Mouse (Mus musculus) lung, embryonic 15.5 days (tissue): ENCODE measurements around the gene Mfsd13b. TPM values are rescaled to one million over a fixed set of nuclear protein-coding genes. Genes with fewer than 3 reads are reported as not detected.

ENCODE experiments used
- ATAC-seq: fragments of 200-750 bp; cut with Nextera tagmentation; 2 replicates; pipeline ENCODE4 v1.8.0; 2017; ENCODE audit warnings: moderate number of reproducible peaks, borderline replicate concordance; ENCODE audit not compliant: low FRiP score, low TSS enrichment; ENCODE audit errors: extremely low read depth
- H3K27ac ChIP-seq: fragments of 300-500 bp; sonication (generic); 2 replicates; pipeline ENCODE4 v1.5.1; 2015; ENCODE audit warnings: moderate library complexity, mild to moderate bottlenecking, inconsistent platforms
- H3K27me3 ChIP-seq: fragments of 300-500 bp; sonication (generic); 2 replicates; pipeline ENCODE4 v1.6.1; 2015; ENCODE audit warnings: inconsistent platforms
- H3K36me3 ChIP-seq: fragments of 300-500 bp; sonication (generic); 2 replicates; pipeline ENCODE4 v1.6.1; 2015; ENCODE audit warnings: inconsistent platforms
- H3K4me1 ChIP-seq: fragments of 300-500 bp; sonication (generic); 2 replicates; pipeline ENCODE4 v1.6.1; 2015; ENCODE audit warnings: inconsistent platforms
- H3K4me2 ChIP-seq: fragments of 300-500 bp; sonication (generic); 2 replicates; pipeline ENCODE4 v1.6.1; 2015; ENCODE audit warnings: inconsistent platforms, mild to moderate bottlenecking, moderate library complexity
- H3K4me3 ChIP-seq: fragments of 300-500 bp; sonication (generic); 2 replicates; pipeline ENCODE4 v1.5.1; 2015; ENCODE audit warnings: mild to moderate bottlenecking, inconsistent platforms
- H3K9ac ChIP-seq: fragments of 300-500 bp; sonication (generic); 2 replicates; pipeline ENCODE4 v1.6.1; 2015; ENCODE audit warnings: inconsistent platforms
- H3K9me3 ChIP-seq: fragments of 300-500 bp; sonication (generic); 2 replicates; pipeline ENCODE4 v1.6.1; 2016; ENCODE audit warnings: inconsistent platforms
- WGBS: fragments of 180-500 bp; shearing (Covaris S2); methylation state at CpG from one replicate; pipeline ENCODE4 v1.1.7; 2015; 5-methylcytosine and 5-hydroxymethylcytosine counted together
- polyA plus RNA-seq: library from polyadenylated mRNA; unstranded; fragments of >200 nt; fragmentation: Nextera tagmentation; extraction: Ambion mirVana; gene quantifications from 2 replicates; pipeline ENCODE4 v1.2.1, GENCODE M21; 2015

The Mfsd13b gene
- polyA plus RNA-seq, 1 experiment from 2014 or later = 0.36 TPM

GRCm38 (mm10) chr7:120999021-120999530, 16.8 kb downstream of the Mfsd13b start:
- Histone ChIP-seq H3K9ac (no peak overlapping the region), H3K27me3 (no peaks in the 10 kb centered on the region), H3K4me3 (no peak overlapping the region), H3K4me1 (no peaks in the 10 kb centered on the region), H3K27ac (no peak overlapping the region), H3K9me3 (no peaks in the 10 kb centered on the region), H3K36me3 (no peaks in the 10 kb centered on the region), H3K4me2 (no peak overlapping the region)
- no peak for ATAC-seq
- 69% methylated on average over 2 of the region's 2 CpGs for WGBS

GRCm38 (mm10) chr7:121000065-121000822, 17.9 kb downstream of the Mfsd13b start:
- Histone ChIP-seq H3K36me3 (no peaks in the 10 kb centered on the region), H3K27me3 (no peaks in the 10 kb centered on the region), H3K9me3 (no peaks in the 10 kb centered on the region), H3K4me2 (no peak overlapping the region), H3K27ac (no peak overlapping the region), H3K9ac (no peak overlapping the region), H3K4me1 (no peaks in the 10 kb centered on the region), H3K4me3 (no peak overlapping the region)
- WGBS = 61% methylated on average over 3 of the region's 3 CpGs
- no peak for ATAC-seq

GRCm38 (mm10) chr7:121001879-121002278, 19.6 kb downstream of the Mfsd13b start:
- 77% methylated on average over 3 of the region's 3 CpGs for WGBS
- Histone ChIP-seq H3K9ac (no peak overlapping the region), H3K36me3 (no peaks in the 10 kb centered on the region), H3K9me3 (no peaks in the 10 kb centered on the region), H3K27ac (no peak overlapping the region), H3K4me2 (no peak overlapping the region), H3K4me1 (no peaks in the 10 kb centered on the region), H3K4me3 (no peak overlapping the region), H3K27me3 (peaks cover 6% of the 10 kb centered on the region; the same call in 1 of the 2 replicates)
- ATAC-seq = no peak

GRCm38 (mm10) chr7:121002407-121002928, 20.2 kb downstream of the Mfsd13b start:
- H3K36me3 ChIP-seq = no peaks in the 10 kb centered on the region
- H3K9me3 ChIP-seq = no peaks in the 10 kb centered on the region
- H3K4me3 ChIP-seq = no peak overlapping the region
- no peak overlapping the region for H3K4me2 ChIP-seq
- H3K27ac ChIP-seq = no peak overlapping the region
- 74% methylated on average over 5 of the region's 5 CpGs for WGBS
- peaks cover 6% of the 10 kb centered on the region; the same call in 1 of the 2 replicates for H3K27me3 ChIP-seq
- H3K9ac ChIP-seq = no peak overlapping the region
- H3K4me1 ChIP-seq = no peaks in the 10 kb centered on the region
- no peak for ATAC-seq

- no peak overlapping the region for H3K27ac ChIP-seq
- no peak for ATAC-seq
- H3K36me3 ChIP-seq = no peaks in the 10 kb centered on the region
- no peak overlapping the region for H3K9ac ChIP-seq
- no peaks in the 10 kb centered on the region for H3K9me3 ChIP-seq
- WGBS = 57% methylated on average over 4 of the region's 4 CpGs
- peaks cover 6% of the 10 kb centered on the region; the same call in 1 of the 2 replicates for H3K27me3 ChIP-seq
- no peaks in the 10 kb centered on the region for H3K4me1 ChIP-seq
- H3K4me3 ChIP-seq = no peak overlapping the region
- H3K4me2 ChIP-seq = no peak overlapping the region
These were observed 21.6 kb downstream of the Mfsd13b start for GRCm38 (mm10) chr7:121003793-121004418.

- Histone ChIP-seq H3K4me1 (no peaks in the 10 kb centered on the region), H3K27ac (no peak overlapping the region), H3K9me3 (no peaks in the 10 kb centered on the region), H3K4me3 (no peak overlapping the region), H3K27me3 (peaks cover 14% of the 10 kb centered on the region; the same call in 1 of the 2 replicates), H3K4me2 (no peak overlapping the region), H3K36me3 (no peaks in the 10 kb centered on the region), H3K9ac (no peak overlapping the region)
- no peak for ATAC-seq
- WGBS = 59% methylated on average over 10 of the region's 10 CpGs
These were observed 29.7 kb downstream of the Mfsd13b start for GRCm38 (mm10) chr7:121011794-121012689.

GRCm38 (mm10) chr7:121014486-121014885, 32.2 kb downstream of the Mfsd13b start:
- H3K36me3 ChIP-seq = no peaks in the 10 kb centered on the region
- no peak overlapping the region for H3K4me2 ChIP-seq
- H3K4me3 ChIP-seq = no peak overlapping the region
- no peak for ATAC-seq
- no peak overlapping the region for H3K27ac ChIP-seq
- no peak overlapping the region for H3K9ac ChIP-seq
- 57% methylated on average over 10 of the region's 10 CpGs for WGBS
- no peaks in the 10 kb centered on the region for H3K4me1 ChIP-seq
- H3K27me3 ChIP-seq = peaks cover 30% of the 10 kb centered on the region; the same call in 1 of the 2 replicates
- no peaks in the 10 kb centered on the region for H3K9me3 ChIP-seq

GRCm38 (mm10) chr7:121018778-121019177, 36.5 kb downstream of the Mfsd13b start:
- peaks cover 27% of the 10 kb centered on the region; the same call in 1 of the 2 replicates for H3K27me3 ChIP-seq
- no peak overlapping the region for H3K4me2 ChIP-seq
- H3K4me3 ChIP-seq = no peak overlapping the region
- no peaks in the 10 kb centered on the region for H3K36me3 ChIP-seq
- no peaks in the 10 kb centered on the region for H3K4me1 ChIP-seq
- no peak overlapping the region for H3K27ac ChIP-seq
- ATAC-seq = no peak
- WGBS = 70% methylated on average over 3 of the region's 3 CpGs
- no peak overlapping the region for H3K9ac ChIP-seq
- no peaks in the 10 kb centered on the region for H3K9me3 ChIP-seq

- WGBS = 20% methylated on average over 8 of the region's 8 CpGs
- H3K9me3 ChIP-seq = no peaks in the 10 kb centered on the region
- no peaks in the 10 kb centered on the region for H3K4me1 ChIP-seq
These were observed 38.0 kb downstream of the Mfsd13b start for GRCm38 (mm10) chr7:121020277-121020676.

GRCm38 (mm10) chr7:121025221-121026008, 43.1 kb downstream of the Mfsd13b start:
- ATAC-seq = no peak
- H3K4me1 ChIP-seq = no peaks in the 10 kb centered on the region
- 64% methylated on average over 6 of the region's 6 CpGs for WGBS
- no peaks in the 10 kb centered on the region for H3K9me3 ChIP-seq
- no peak overlapping the region for H3K4me2 ChIP-seq
- H3K36me3 ChIP-seq = no peaks in the 10 kb centered on the region
- H3K27ac ChIP-seq = no peak overlapping the region
- no peak overlapping the region for H3K9ac ChIP-seq
- H3K4me3 ChIP-seq = no peak overlapping the region
- H3K27me3 ChIP-seq = peaks cover 31% of the 10 kb centered on the region

More at GRCm38 (mm10) chr7:121020277-121020676, 38.0 kb downstream of the Mfsd13b start:
- H3K27me3 ChIP-seq = peaks cover 27% of the 10 kb centered on the region; the same call in 1 of the 2 replicates
- no peak overlapping the region for H3K27ac ChIP-seq
- no peak overlapping the region for H3K4me3 ChIP-seq
- no peak for ATAC-seq
- H3K4me2 ChIP-seq = no peak overlapping the region
- H3K9ac ChIP-seq = no peak overlapping the region
- H3K36me3 ChIP-seq = no peaks in the 10 kb centered on the region

GRCm38 (mm10) chr7:121026300-121026699, 44.0 kb downstream of the Mfsd13b start:
- Histone ChIP-seq H3K4me3 (no peak overlapping the region), H3K9me3 (no peaks in the 10 kb centered on the region), H3K27me3 (peaks cover 33% of the 10 kb centered on the region), H3K36me3 (no peaks in the 10 kb centered on the region), H3K4me1 (no peaks in the 10 kb centered on the region), H3K9ac (no peak overlapping the region), H3K4me2 (no peak overlapping the region), H3K27ac (no peak overlapping the region)
- no peak for ATAC-seq
- WGBS = 54% methylated on average over 3 of the region's 3 CpGs
